Mouse (Mus musculus): Measurements from ENCODE around the gene Klrb1b.

Klrb1b gene

DNA sequence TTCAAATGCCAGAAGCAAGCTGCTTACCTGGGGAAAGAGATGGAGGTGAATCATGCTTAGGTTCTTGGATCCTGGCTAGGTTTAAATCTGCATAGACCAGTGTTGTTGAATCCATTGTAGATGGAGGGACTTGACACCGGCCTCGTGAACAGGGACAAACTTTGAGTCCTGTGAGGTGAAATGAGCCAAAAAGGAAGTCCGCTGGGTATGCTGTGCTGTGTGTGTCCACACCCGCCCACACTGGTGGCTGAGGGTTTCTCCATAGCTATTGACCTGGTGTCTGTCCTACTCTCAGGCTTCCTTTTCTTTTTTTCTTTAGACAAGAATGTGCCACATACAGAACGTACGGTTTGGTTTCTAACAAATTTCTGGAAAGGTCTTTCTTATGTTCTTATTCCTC, at the start of gene Klrb1b, which contains the start of gene Gm44511:
Gene Klrb1b (minus strand): TSS at position 200 of the 400 bp plus-strand sequence.
Gene Gm44511 (minus strand): TSS at position 184 of the 400 bp plus-strand sequence.
- CTCF ChIA-PET, result interaction anchor here (0.6 kb wide), 1 partner anchor 65 kb away, joined by 9 read pairs; no protein-coding TSS in a partner anchor

DNA sequence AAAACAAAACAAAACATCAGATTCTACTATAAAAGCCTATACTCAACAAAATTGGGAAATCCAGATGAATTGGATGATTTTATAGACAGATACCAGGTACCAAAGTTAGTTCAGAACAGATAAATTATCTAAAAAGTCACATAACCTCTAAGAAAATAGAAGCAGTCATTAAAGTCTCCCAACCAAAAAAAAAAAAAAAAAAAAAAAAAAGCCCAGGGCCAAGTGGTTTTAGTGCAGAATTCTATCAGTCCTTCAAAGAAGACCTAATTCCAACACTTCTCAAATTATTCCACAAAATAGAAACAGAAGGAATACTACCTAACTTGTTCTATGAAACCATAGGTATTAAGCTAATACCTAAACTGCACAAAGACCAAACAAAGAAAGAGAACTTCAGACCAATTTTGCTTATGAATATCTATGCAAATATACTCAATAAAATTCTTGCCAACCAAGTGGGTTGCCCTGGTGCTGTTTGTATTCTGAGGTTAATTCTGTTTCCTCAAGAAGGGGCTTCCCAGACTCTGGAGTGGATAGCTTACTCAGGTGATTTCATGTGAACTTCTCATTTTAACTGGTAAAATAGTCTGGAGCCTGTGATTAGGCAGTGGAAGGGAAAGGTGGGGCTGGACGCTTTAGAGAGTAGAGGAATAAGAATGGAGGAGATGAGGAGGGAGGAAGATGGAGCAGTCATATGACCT, 45.9 kb upstream of the Klrb1b start:
- CTCF ChIA-PET, result no interaction called here

DNA sequence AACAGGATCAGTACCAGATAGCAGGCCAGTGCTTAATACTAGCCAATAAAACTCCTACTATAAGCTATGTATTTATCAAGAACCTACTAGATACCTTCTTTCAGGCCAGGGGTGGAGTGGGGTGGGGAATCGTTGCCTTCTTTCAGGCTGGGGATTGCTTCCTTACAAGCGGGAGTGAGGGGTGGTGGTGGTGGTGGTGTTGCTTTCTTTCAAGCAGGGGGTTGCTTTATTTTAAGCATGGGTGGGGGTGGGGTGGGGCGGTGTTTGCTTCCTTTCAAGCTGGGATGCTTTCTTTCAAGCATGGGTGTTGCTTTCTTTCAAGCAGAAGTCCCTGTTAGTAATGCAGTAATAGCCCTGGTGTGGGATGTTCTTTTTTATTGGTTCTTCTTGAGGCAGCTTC, 42.7 kb upstream of the Klrb1b start:
- CTCF ChIA-PET, result interaction anchor here (0.7 kb wide), 1 partner anchor 13 kb away, joined by 12 read pairs; no protein-coding TSS in a partner anchor

DNA sequence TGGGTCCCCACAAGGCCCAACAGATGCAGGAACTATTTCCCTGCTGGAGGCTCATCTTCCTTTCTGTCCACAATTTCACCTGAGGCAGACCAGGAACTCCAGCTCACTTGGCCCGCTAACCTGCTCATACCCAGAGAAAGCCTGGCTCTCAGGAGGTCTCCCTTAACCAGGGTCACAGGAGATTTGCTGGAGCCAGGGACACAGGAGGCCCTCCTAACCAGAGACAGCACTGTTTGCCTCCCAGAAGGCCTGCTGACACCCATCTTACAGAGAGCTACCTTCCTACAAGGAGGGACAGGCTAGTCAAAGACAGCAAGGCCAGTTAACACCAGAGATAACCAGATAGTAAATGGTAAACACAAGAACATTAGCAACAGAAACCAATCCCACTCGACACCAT, 31.8 kb upstream of the Klrb1b start:
- CTCF ChIA-PET, result no interaction called here

DNA sequence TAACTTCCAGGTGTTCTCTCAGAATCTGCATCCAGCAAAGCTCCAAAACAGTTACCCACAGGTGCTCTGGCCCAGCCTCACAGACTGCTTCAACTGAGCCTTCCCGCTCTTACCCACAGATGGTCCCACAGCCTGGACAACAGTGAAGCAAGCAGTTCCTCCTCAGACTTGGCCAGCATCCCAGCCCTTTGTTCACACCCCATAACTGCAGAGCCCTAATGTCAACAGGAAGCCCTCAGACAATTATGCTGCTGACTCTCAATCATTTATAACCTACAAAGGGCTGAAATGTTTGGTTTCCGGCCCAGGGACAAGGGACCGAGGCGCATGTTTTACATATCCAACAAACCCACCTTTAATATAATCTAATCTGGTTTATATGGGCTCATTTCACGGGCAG, 30.1 kb upstream of the Klrb1b start:
- CTCF ChIA-PET, result interaction anchor here (0.8 to 1.2 kb wide), 3 partner anchors 13 to 398 kb away, joined by 3 to 12 read pairs (median 12); no protein-coding TSS in a partner anchor

DNA sequence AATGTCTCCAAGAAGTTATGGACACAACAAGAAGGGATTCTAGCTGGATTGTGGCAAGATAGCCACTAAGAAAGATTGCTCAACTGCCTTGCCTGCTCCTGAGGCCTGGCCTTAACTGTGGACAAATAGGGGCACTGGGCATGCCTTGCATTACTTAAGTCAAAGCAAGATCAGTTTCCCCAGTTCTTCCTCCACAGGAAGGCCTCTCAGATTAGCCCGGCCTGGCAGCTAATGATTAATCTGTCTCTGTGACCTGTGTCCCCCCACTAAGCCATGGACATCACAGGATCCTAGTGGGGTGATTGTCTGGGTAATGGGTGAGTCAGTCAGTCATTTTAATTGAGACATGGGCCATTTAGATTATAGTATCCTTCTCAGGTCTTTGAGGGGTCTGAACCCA, 29.3 kb upstream of the Klrb1b start:
- CTCF ChIA-PET, result interaction anchor here (0.5 to 1.2 kb wide), 3 partner anchors 14 to 399 kb away, joined by 3 to 12 read pairs (median 11); no protein-coding TSS in a partner anchor

DNA sequence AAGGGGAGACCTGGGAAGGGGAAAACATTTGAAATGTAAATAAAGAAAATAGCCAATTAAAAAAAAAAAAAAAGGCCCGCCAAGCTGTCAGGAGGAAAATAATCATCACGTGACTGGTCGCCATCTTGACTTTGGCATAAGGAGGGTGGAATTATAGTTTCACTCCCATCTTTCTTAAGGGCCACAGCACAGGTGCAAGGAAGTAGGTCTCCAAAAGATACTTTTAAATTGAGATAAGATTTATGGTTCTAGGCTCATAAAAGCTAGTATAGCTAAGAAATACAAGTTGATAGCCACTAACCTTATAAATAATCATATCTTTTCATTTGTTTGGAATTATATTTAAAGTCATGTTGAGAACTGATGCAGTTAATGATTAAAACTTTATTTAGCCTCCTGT, 28.8 kb upstream of the Klrb1b start:
- CTCF ChIA-PET, result interaction anchor here (0.5 kb wide), 1 partner anchor 31 kb away, joined by 11 read pairs; no protein-coding TSS in a partner anchor

DNA sequence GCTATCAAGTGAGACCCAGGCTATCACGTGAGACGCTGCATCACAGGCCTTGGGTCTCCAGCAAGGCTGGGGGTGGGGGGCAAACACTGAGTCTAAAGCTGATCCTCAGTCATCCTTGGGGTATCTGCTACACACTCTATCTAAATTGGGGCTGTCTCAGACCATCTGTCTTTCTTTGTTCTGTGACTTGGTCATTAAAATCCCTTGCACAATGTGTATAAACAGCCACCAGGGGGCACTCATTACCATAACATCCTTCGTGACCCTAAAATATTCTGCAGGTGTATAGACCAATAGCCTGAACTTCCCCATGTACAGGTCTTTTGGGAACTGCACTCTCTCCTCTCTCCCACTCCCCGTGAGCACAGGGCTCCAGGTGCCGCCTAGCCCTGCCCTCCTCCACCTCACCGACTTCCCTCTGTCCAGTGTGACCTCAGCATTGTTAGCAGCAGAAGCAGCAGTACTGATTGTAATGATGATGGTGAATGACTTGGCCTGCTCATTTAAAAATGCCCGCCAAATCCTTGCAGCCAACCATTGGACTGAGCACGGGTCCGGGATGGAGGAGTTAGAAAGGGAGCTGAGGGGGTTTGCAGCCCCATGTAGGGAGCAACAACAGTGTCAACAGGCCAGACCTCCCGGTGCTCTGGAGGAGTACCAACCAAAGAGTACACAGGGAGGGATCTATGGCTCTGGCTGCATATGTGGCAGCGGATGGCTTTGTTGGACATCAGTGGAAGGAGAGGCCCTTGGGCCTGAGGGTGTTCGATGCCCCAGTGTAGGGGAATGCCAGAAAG, 28.1 kb upstream of the Klrb1b start:
- CTCF ChIA-PET, result interaction anchor here (0.5 kb wide), 1 partner anchor 416 kb away, joined by 3 read pairs; no protein-coding TSS in a partner anchor

DNA sequence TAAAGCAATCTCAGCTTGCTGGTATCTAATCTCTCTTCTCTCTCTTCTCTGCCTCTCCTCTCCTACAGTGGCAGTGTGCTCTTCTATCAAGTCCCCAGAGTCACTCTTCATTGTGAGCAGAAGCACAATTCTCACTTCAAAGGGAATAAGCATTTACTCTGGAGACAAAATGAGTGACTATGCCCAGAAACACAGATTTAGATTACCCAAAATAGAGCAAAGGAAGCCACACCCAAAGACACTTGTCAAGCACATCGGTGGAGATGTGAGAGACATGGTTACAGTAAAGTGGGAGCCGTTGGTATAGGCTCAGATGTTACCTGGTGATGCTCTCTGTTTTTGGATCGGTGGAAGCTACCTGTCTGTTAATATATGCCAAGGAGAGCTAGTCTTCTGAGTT, 26.6 kb upstream of the Klrb1b start:
- CTCF ChIA-PET, result interaction anchor here (0.9 kb wide), 1 partner anchor 403 kb away, joined by 3 read pairs; no protein-coding TSS in a partner anchor

DNA sequence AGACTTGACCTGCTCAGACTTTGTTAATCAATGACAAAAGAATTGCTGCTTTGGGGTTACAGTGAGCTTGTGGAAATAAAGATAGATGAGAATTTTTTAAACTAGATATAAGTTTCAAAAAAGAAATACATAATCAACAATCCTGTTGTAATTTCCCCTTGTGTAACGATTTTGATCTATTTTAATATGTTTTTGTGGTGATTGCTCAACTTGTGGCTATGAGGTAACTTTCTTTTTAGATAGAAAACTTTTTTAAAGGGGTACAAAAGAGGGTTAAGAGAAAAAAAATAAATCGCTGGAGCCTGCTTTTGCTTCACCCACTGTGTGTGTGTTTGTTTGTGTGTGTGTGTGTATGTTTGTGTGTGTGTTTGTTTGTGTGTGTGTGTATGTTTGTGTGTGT, 25.0 kb upstream of the Klrb1b start:
- CTCF ChIA-PET, result interaction anchor here (0.6 kb wide), 1 partner anchor 85 kb away, joined by 3 read pairs; no protein-coding TSS in a partner anchor

DNA sequence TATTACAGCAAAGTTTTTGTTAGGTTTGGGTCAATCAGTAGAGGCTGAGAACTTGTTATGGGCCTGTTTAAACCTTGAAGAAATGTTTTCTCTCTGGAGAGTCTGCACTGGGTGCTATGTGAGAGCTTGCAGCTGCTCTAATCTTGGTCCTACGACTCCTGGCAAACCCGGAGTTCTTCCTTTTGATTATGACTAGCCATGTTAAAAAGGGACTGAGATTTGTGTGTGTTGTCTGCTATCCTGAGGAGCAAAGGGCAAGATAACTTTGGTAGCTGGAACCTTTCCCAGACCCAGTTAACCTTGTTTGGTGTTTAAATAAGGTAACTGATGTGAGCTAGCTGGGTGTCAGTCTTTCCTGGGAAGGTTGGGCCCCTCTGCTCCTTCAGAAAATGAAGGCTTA, 24.5 kb upstream of the Klrb1b start:
- CTCF ChIA-PET, result interaction anchor here (0.6 to 1.1 kb wide), 3 partner anchors 84 to 405 kb away, joined by 3 read pairs; no protein-coding TSS in a partner anchor

DNA sequence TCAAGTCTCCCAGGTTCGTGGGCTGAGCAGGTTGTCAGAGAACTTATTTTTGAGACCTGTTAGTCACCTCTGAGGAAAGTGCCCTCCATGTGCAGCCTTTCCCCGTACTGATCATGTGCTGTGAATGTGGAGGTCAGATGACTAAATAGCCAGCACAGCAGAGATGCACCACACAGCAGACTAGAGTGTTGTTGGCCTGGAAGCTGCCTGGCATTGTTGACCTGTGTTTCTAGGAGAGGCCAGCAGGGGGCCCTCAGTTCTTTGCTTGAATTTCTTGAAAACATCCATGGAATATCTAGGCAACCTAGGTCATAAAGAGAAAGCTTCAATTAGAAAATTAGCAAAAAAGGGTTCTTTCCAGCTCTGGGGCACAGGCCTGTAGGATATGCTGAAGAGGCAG, 23.8 kb upstream of the Klrb1b start:
- CTCF ChIA-PET, result interaction anchor here (0.6 to 1.4 kb wide), 5 partner anchors 12 to 411 kb away, joined by 3 to 4 read pairs (median 3); no protein-coding TSS in a partner anchor

DNA sequence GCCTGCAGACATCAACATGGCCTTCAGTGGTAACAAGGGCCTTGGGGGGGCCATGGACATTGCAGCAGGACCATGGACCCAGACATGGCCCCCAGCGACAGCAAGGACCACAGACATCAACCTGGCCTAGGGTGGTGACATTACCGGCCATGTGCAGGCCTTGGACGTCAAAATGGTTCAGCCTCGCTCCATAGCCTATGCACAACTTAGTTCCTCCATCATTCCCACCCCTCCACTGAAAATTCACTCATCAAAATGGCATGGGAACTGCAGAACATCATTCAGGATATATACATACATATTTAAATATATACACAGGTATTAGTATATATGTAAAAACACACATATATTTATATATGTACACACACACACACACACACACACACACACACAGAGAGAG, 21.3 kb upstream of the Klrb1b start:
- CTCF ChIA-PET, result no interaction called here

DNA sequence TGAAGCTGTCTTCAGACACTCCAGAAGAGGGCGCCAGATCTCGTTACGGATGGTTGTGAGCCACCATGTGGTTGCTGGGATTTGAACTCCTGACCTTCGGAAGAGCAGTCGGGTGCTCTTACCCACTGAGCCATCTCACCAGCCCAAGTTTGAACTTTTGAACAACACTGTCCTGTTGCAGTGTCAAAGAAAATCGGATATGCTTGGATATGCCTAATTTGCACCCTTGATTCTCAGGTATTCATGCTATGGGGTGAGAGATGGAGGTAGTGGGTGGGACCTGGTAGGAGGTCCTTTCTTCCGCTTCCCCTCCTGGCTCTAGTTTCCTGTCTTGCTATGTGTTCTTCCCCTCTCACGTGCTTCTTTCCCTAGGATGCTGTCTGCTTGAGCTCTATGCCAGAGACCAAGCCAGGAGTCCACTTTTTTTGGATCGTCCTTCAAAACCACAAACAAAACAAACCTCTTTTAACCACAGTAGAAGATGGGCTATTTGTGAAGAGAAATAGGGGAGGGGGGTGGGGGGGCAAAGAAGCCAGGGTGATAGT, 19.9 kb upstream of the Klrb1b start:
- CTCF ChIA-PET, result interaction anchor here (0.6 to 1.0 kb wide), 4 partner anchors 45 to 445 kb away, joined by 3 to 13 read pairs (median 8); partner anchors contain the start of gene BC035044

DNA sequence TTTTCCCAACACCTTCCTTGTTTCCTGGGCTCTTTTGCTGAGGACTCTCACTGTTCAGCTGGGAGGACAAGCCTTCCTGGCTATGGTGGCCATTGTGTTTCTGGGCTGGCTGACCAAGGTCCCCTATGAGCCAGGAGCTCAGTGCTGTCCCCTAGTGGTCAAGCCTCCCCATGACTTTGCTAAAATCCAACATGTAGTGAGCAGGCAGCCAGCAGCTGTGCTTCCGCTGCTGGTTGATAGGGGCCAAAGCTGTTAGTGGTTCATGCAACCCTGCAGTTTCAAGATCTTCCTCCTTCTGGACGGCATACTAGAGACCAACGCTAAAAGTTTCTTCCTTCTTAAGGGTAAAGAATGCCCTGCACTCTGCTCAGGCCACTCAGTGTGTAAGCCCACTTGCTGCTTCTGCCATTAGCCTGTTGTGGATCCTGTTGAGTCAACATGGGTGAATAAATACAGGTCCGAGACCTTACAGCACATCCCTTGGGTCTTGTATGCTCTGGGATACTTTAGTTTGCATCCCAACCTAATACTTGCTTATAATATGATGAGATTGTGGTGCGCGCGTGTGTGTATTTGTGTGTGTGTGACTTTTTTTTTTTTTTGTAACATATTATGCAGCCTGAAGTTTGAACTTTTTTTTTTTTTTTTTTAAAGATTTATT, 19.3 kb upstream of the Klrb1b start:
- CTCF ChIA-PET, result interaction anchor here (0.5 to 1.0 kb wide), 6 partner anchors 46 to 445 kb away, joined by 3 to 13 read pairs (median 5); partner anchors contain the start of genes BC035044 and Clec2e

DNA sequence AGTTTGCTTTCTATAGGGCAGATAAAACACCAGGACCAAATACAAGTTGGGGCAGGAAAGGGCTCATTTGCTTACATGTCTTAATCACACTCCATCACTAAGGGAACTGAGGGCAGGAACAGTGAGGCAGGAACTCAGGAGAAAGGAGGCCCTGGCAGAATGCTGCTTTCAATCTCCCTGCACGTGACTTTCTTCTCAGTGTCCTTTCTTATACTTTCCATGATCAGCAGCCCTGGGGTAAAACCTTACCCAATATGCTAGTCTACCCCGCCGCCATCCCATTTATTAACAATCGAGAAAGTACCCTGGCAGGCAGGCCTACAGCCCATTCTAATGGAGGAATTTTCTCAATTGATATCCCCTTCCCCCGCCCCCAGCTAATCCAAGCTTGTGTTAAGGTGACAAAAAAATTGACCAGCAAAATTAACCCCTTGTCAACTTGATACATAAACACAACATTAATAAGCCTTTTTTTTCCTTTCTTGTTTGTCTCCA, 18.5 kb upstream of the Klrb1b start:
- CTCF ChIA-PET, result interaction anchor here (0.6 kb wide), 2 partner anchors 390 to 780 kb away, joined by 5 to 30 read pairs; no protein-coding TSS in a partner anchor

DNA sequence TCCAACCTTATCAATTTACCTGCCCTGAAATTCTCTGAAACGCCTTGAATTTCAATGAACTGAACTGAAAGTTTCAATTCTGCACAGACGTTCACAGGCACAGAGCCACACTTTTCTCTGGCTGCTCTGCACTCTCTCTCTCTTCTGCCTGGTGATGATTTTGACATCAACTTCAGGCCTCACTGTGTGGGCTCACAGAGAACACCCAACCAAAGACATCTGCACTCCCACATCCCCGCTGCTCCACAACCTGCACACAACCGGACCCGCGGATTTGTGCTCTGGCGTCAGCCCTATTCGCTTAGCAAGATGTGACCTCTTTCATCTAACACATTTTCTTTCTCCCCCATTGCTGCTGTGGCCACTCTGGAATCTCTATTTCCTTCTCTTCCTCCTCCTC, 18.0 kb upstream of the Klrb1b start:
- CTCF ChIA-PET, result interaction anchor here (0.6 kb wide), 2 partner anchors 199 to 781 kb away, joined by 5 to 30 read pairs; no protein-coding TSS in a partner anchor

DNA sequence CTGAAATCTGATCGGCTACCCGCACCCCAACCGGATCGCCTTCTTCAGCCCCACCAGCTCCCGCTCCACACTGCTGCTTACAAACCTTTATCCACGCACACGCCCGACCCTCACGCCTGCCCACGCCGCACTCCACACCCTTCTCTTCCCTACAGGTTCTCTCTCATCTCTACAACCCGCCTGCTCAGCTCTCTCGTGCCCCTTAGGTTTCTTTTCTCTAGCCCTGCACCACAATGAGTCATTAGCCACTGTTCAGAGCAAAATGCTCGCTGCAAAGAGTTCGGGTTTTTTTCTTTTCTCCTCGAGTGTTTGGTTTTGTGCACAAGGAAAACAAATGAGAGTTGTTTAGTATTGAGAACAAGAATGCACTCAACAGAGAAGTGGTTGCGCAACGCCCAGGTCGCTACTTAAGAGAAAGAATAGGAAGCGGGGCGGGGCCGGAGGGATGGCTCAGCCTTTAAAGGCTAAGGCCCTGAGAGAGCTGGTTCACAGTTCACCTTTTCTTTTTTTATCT, 17.4 kb upstream of the Klrb1b start:
- CTCF ChIA-PET, result interaction anchor here (0.6 to 1.2 kb wide), 3 partner anchors 163 to 436 kb away, joined by 4 to 5 read pairs (median 4); no protein-coding TSS in a partner anchor

DNA sequence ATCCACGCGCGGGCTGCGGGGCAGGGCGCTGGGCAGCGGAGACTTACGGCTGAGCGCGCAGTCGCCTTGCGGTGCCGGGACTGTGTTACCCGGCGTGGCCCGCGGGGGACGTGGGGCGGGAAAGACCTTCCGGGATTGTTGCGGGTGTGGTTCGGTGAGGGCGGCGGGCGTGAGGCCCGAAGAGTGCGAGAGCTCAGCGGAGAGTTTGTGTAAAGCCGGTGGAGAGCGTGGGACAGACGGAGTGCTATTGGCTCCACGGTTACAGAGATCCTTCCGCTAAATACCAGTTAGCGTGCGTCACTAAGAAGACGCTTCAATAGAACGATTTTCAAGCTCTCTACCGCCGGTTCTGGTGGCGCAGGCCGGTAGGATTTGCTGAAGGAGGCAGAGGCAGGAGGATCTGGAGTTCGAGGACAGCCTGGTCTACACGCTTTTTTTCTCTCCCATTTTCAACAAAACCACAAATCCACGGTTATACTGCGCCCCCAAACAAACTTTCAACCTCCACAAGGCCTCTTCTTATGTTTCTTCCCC, 16.9 kb upstream of the Klrb1b start:
- CTCF ChIA-PET, result interaction anchor here (0.6 to 1.2 kb wide), 2 partner anchors 163 to 437 kb away, joined by 4 read pairs; no protein-coding TSS in a partner anchor
